Mouse (Mus musculus): Measurements from ENCODE around the gene Parvb.

Gene Parvb

GRCm38 (mm10) chr15:84323966-84324869 lies 92.4 kb downstream of the Parvb start, which contains the start of gene Parvg:
Parvg (plus strand) TSS chr15:84324026.
- DNase-seq (ENCODE audit: low spot score in 2 of 2), result peak; percentile 52 to 59

- peak; percentile 10 to 13 for DNase-seq (ENCODE audit: low spot score in 2 of 2)
Observed at GRCm38 (mm10) chr15:84324870-84325553, 93.2 kb downstream of the Parvb start.

GRCm38 (mm10) chr15:84325736-84326135 lies 93.9 kb downstream of the Parvb start:
- no peak for DNase-seq (ENCODE audit: low spot score in 2 of 2)

GRCm38 (mm10) chr15:84328870-84329269 lies 97.0 kb downstream of the Parvb start:
- DNase-seq (ENCODE audit: low spot score in 2 of 2), result no peak

GRCm38 (mm10) chr15:84329940-84330339 lies 98.1 kb downstream of the Parvb start:
- DNase-seq (ENCODE audit: low spot score in 2 of 2), result no peak

GRCm38 (mm10) chr15:84331066-84331612 lies 99.3 kb downstream of the Parvb start:
- DNase-seq (ENCODE audit: low spot score in 2 of 2), result peak in 1 of 2 experiments; percentile 26

- no peak for DNase-seq (ENCODE audit: low spot score in 2 of 2)
Observed at GRCm38 (mm10) chr15:84336281-84336817, 104.5 kb downstream of the Parvb start.

GRCm38 (mm10) chr15:84337599-84337998 lies 105.8 kb downstream of the Parvb start:
- no peak for DNase-seq (ENCODE audit: low spot score in 2 of 2)

- no peak for DNase-seq (ENCODE audit: low spot score in 2 of 2)
Observed at GRCm38 (mm10) chr15:84340926-84341325, 109.1 kb downstream of the Parvb start.

GRCm38 (mm10) chr15:84348769-84349168 lies 116.9 kb downstream of the Parvb start:
- DNase-seq (ENCODE audit: low spot score in 2 of 2), result no peak

GRCm38 (mm10) chr15:84349915-84350738 lies 118.3 kb downstream of the Parvb start:
- no peak for DNase-seq (ENCODE audit: low spot score in 2 of 2)

GRCm38 (mm10) chr15:84351342-84351741 lies 119.5 kb downstream of the Parvb start:
- no peak for DNase-seq (ENCODE audit: low spot score in 2 of 2)

- DNase-seq (ENCODE audit: low spot score in 2 of 2), result no peak
Observed at GRCm38 (mm10) chr15:84351915-84352844, 120.3 kb downstream of the Parvb start.

GRCm38 (mm10) chr15:84355081-84355480 lies 123.2 kb downstream of the Parvb start:
- no peak for DNase-seq (ENCODE audit: low spot score in 2 of 2)

GRCm38 (mm10) chr15:84364746-84365145 lies 132.9 kb downstream of the Parvb start:
- DNase-seq (ENCODE audit: low spot score in 2 of 2), result no peak
